Mouse (Mus musculus): ENCODE results near the gene Rcan1.
"Not testable (repeated sequence)": the region's sequence is repeated elsewhere in the genome, so short reads cannot be mapped to it uniquely, and the experiment has no call there.

Gene Rcan1

DNA sequence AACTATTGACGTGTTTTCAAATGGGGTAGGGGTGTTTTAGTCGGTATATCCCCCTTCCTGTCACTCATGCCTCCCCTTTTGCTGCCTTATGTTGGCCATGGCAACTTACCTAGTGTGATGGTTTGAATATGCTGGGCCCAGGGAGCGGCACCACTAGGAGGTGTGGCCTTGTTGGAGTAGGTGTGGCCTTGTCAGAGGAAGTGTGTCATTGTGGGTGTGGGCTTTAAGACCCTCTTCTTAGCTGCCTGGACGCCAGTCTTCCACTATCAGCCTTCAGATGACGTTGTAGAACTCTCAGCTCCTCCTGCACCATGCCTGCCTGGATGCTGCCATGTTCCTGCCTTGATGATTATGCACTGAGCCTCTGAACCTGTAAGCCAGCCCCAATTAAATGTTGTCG lies at the start of gene Rcan1:
Gene Rcan1, minus strand, starts transcription at position 162 of the 400 bp plus-strand sequence.
- DNase-seq: no peak

DNA sequence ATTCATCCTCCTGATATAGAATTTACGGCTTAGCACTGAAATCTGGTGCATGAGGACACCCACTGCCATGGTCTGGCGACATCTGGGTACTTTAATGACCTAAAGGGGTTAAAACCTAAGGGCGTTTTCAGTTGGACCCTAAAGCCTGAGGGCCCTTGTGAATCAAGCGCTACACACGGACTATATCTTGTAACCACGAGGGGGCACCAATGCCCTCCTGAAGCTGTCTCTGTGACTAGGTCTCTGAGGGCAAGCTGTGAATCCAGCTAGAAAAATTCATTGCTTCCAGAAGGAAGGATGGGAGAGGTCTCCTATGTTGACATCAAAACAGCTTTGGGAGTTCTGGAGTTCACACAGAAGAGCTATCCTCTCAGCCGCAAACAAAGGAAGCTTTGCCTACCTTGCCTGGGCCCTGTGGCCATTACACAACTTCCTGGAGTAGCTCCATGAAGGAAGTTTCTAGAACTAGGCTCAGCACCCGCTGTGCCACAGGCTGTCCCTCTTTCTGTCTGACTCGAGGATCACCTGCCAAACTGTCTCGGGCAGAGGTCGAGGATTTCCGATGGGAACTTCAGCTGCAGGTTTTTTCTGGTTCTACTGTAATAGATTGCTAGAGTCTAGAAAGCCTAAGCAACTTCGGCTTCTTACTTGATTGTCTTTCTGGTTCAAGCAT lies 49.3 kb upstream of the Rcan1 start:
- DNase-seq: peak in 1 of 2 experiments; percentile 13

DNA sequence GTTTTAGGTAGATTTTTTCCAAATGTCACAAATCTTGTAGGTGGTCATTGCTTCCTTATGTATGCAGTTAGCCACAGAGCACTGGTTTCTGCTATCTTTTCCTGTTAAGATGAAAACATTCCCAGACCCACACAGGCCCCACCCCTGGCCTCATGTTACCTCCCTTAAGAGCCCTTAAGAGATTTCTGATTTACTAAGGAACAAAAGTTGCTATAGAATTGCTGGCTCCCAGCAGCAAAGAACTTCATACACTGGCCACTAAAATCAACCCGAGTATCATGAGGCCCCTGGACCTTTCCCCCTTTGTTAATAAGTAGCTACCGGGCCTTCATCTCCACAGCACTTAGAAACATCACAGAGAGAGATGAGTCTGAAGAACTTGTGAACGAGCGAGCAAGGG lies 48.1 kb upstream of the Rcan1 start:
- DNase-seq: no peak

DNA sequence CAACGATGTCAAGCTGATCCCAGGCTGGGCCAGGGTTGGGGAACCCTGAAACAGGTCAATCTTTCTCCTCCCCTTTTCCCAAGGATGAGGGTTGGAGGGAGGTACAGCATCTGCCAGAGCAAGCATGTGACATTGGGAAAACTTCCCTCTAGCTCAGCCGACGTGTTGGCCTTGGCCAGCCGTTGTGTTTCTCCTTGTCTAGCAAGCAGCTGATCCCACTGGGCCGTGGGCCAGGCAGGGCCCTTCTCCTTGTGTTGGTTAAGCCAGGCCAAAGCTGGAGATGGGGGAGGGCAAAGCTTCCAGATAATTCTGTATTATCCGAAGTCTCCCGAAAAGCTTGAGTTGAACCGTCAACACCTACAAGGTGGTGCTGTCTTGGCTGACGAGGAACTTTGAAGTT lies 45.5 kb upstream of the Rcan1 start:
- DNase-seq: no peak

DNA sequence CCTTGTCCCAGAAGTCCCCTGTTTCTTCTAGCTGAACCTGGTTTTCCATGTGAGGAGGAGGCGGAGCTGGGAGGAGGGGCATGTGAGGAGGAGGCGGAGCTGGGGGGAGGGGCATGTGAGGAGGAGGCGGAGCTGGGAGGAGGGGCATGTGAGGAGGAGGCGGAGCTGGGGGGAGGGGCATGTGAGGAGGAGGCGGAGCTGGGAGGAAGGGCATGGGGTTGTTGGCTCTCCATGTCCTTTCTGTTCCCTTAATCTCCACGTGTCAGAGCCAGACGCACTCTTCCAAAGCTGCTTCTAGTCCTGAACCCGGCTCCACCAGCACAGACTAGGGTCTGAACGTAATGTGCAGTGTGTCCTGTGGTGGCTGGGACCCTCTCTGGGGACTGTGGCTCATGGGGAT lies 44.2 kb upstream of the Rcan1 start:
- not testable (repeated sequence) for DNase-seq

DNA sequence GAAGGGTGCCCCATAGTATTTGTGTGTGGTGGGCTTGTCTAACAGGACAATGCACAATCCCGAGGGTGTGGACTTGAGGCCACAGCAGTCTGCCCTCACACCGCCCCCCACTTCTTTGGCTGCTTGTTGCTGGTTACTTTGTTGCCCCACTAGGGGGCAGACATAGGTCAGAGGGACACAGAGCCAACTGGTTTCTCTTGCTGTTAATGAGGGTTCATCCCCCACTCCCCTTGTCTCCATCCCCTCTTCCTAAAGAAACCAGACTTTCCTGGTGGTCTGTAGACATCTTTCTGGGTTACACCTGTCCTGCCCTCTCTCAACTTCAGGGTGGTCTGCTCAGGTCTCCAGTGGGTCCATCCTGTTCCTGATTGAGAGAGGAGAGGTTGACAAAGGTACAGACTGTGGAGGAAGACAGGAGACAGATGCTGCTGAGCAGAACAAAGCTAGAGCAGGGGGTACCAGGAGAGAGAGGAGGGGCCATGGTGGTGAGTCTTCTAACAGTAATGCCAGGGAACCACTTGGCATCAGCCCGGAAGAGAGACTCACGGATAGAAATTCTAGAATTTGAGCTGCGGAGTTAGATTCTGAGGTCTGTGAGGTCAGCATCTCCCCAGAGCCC lies 41.2 kb upstream of the Rcan1 start:
- peak in 1 of 2 experiments; percentile 9 for DNase-seq

DNA sequence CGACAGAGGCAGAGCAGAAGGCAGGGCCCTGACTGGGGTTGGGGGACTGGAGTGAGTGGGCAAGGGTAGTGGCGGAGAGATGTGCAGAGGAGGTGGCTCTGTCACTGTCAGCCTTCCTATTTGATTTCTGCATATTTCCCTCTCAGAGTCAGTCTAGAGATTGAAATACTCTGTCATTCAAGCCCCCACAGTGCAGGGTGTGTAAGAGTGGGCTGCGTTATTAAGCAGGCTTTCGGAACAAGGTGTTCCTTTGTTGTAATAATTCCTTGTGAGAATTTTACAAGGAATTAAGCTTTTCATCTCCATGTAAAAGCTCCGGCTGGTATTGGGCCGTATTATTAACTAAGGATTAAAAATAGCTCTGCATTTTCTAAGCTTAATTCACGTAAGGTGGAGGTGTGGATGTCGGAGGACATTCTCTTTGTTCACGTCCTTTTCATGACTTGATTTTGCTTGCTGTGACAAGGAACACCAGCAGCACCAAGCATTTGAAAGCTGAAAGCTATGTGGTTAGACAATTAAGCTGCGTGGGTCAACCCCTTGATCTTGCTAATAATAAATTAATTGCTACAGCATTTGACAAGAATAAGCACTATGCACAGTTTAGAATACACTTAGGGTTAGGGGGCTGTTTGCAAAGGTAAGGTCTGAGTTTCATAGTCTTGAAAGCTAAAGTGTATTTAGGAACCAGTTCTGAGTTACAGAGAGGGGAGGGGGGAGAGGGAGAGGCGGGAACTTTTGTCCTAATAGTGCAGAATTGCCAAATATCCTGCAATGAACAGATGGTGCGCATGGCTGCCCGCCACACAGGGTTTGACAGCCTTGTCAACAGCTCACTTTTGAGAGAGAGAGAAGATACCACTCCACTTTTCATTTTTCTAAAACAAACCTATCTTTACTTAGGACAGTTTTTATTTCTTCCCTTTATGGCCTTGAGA lies 40.4 kb upstream of the Rcan1 start:
- DNase-seq: no peak

DNA sequence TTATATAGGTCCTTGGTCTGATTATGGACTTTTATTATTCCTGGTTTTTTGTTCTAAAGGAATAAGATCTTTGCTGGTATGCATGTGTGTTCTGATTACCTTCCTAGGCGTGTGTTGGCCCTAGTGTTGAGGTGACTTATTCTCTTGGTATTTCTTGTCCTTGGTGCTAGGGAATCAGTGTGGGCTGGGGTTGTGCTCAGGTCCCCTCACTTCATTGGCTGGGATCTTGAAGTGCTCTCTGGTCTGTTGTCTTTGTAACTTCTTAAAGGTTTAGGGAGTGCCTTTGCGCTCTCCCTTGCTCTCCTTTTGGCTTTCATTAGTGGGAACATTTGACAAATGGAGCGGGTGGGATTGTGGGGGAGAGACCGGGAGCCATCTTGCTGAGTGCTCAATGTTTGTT lies 36.9 kb upstream of the Rcan1 start:
- DNase-seq: no peak

DNA sequence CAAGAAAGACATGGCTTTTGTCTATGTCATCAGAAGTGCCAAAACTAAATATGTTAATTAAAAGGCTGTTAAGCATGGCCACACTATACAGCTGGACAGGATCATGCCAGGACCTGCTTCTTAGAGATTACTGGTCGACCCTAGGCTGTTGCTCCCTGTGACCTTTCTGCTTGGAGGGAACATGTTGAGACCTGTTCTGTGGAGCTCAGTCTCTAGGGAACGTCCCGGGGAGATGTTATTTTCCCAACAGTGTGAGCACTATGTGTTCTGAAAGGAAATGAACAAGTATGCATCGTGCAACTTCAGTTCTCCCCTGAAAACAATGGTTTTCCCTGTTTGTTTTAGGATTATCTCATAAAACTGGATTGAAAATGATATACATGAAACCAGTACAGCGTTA lies 32.4 kb upstream of the Rcan1 start:
- DNase-seq: no peak

DNA sequence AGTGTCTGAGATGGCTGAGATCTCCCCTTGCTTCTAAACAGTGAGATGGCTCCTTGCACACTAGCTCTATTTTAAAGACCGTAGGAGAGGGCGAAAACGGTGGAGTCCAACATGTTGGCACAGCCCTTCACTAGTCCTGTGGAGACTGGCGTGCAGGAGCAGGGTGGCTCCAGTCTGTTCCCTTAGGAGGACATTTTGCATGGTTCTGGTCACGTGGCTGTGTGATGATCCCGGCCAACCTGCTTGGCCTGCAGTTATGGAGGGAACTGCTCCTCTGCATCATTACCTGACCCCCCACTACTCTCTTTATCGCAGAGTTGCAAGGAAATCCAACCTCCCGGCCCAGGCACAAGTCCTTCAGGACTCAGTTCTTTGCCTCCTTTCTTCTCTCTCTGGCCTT lies 29.9 kb upstream of the Rcan1 start:
- no peak for DNase-seq

DNA sequence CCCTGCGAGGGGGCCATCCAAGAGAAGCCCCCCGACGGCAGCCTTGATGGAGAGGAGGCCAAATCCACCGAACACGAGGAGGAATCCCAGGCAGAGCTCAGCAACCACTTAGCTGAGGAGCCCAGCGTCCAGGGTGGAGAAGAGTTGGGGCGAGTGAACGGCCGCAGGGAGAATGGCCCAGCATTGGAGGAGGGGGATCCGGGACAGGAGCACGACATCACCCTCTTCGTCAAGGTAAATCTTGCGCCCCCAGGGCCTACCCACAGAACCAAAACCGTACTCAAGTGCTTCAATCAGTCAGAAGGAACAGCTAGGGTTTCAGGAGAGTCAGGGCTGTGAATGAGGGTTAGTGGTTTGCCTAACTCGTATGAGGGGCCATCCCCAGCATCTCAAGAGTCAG lies 28.7 kb upstream of the Rcan1 start:
- no peak for DNase-seq

DNA sequence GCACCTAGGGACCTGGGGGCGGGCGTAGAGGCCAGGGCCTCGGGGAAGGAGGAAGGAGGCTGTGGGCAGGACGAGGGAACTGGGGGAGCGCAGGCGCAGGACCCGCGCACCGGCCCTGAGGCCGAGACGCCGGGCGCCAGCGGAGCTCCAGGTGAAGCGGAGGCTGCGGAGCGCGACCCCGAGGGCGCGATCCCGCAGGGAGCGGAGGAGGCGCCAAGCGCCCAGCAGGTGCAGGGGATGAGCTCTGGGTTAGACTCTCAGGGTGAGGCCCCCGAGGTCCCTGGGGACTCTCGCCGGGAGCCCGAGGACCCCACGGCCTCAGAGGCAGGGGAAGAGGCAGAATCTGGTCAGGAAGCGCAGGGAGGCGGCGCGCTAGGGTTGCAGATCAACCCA lies 27.9 kb upstream of the Rcan1 start:
- DNase-seq: no peak

DNA sequence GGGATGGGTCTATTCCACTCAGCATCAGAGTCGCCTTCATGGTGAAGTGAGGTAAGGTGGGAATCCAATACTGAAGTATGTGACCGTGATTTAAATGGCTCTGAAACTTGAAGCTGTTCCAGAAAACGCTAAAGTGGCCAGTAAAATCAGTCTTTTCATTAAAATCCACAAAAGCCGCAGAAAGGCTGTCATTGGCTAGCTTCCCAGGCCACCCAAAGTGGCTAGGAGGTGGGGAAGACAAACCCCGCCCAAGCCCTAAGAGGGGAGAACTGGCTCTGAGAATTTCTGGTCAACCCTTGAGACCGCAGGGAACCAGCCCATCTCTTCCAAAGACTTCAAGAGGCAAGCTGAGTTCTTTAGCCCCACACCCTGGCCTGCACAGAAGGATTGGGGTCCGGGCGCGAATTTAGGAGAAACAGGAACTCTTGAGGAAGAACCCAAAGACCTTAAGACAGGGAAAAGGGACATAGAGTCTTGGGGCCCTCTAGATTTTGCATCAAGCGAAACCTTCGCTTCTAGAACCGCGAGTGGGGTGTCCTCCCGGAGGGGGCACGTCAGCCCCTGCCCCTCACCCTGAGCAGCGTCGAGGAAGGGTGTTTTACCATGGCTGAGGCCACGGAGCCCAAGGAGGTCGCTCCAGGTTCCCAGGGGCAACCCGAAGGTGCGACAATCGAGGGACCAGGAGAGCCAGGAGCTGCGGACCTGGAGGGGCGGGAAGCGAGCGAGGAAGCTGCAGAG lies 27.4 kb upstream of the Rcan1 start:
- no peak for DNase-seq

DNA sequence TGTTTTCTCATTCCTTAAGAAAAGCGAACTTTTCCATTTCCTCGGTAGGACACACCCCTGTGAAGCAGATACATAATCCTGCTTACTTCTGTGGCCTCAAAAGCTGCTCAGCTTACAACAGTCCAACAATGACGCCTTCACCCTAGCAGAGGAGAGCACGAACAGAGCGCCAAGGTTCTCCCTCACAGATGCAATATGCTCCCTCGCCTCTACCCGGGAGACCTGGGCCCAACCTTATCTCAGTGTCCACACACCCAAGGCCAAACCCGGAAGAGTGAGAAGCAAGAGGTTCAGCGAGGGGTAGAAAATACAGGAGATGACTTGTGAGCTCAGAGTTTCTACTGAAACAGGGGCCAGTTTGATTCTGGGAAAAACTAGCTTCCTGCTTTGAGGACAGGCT lies 18.7 kb upstream of the Rcan1 start:
- no peak for DNase-seq

DNA sequence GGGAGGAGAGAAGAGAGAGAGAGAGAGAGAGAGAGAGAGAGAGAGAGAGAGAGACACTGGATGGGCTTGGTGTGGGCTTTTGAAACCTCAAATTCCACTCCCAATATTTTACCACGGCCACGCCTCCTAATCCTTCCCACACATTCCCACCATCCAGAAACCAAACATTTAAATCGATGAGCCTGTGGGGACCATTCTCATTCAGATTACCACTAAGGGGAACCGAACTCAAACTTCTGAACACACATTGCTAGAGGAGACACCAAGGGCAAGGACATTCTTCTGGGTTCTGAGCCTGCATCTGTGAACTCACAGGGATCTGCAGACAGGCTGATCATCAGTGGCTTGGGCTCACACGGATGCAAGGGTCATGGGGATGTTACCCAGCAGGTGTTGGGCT lies 17.8 kb upstream of the Rcan1 start:
- DNase-seq: no peak

DNA sequence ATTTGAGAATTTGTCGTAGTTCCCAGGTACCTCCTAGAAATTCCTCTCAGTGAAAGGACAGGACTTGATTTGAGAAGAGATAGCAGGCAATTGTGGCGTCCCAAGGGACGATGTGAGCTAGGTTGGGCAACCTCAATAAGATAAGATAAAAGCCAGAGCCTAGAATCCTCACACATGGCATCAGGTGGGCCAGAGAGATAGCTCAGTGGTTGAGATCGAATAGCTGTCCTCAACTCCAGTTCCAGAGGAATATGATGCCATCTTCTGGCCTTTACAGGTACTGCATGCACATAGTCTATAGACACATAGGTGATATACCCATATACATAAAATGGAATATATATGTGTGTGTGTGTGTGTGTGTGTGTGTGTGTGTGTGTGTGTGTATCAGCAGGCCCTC lies 16.8 kb upstream of the Rcan1 start:
- no peak for DNase-seq

DNA sequence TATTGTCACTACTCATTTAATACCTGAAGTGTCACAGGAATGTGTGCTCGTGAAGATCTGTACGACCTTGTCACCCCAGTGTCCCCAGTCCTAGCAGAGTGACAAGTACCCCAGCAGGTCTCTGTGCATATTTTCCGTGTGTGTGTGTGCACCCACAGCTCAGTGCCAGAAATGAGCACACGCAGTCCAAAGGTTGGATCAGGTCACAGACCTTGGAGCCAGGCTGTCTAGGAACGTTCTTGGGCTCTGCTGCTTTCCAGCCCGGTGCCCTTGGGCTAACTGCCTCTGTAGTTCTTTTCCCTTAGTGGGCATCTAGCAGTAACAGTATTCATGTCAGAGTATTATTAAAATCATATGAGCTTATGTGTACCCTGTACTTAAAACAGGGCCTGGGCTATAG lies 16.4 kb upstream of the Rcan1 start:
- DNase-seq: no peak

DNA sequence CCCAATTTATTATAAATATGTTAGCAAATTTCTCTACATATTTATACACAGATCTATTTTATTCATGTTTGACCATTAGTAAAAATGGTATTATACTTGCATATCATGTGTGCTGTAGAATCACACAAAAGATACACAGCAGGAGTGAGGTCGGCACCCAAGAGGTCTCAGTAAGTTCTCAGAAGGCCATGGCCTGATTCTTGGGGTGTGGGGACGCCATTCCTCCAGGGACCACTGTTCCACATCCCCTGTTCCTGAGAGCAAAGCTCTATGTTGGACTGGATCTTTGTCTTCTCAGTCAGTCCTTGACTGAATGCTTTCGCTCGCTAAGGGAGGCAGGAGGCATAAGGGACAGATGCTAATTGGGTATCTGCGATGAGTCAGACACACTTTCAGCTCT lies 14.8 kb upstream of the Rcan1 start, which contains the start of gene Clic6:
Gene Clic6, plus strand, starts transcription at position 301 of the 400 bp plus-strand sequence.
- DNase-seq: no peak

DNA sequence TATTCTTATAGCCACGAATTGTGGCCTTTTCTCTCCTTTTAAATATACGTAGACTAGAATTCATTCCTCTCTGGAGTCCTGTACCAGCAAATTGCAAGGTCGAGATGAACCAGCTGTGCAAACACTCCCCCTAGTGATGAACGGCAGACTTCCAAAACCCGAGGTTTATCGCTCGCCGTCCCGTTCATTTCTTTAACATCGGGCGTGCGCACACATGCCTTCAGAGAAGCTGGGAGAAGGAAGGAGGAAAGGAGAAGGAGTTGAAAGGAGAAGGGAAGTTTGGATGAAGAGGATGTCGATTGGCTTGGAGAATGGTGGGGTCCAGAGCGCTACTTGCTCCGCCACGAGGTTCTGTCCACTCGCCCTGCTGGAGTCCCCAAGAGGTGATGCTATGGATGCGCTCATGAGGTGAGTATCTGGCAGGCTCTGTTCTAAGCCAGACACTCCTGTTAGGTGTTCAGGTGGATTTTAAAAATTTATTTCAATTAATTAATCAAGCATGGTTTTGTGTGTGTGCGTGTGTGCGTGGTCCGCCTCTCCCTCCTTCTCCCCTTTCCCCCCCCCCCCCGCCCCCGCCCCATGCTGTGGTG lies 8.0 kb upstream of the Rcan1 start:
- peak in 1 of 2 experiments; percentile 30 for DNase-seq

DNA sequence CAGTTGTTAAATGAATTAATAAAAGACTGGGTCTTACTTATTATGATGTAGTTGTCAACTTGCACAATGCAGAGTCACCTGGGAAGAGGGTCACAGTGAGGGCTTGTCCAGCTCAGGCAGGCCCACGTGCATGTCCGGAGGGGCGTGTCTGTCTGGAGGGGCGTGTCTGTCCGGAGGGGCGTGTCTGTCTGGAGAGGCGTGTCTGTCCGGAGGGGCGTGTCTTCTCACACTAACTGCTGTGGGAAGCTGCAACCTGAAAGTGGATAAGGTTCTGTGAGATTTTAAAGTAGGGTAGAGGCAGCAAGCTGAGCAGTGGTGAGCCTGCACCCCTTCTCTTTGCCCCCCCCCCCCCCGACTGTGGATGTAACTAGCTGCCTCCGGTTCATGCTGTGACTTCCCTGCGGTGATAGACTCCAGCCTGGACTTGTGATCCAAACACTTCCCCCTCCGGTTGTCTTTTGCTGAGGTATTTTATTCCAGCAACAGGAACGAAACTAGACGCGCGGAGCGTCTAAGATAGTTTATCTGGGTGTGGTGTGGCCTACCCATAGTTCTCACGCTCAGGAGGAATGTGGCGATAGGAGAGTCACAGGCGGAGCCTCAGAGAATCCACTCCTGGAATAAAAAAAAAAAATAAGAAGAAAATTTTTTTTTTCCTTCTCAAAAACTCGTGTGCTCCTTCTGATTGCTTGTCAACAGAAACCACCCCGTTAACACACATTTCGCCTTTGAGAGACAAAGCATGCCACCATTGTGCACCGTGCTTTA lies 4.6 kb upstream of the Rcan1 start:
- no peak for DNase-seq

DNA sequence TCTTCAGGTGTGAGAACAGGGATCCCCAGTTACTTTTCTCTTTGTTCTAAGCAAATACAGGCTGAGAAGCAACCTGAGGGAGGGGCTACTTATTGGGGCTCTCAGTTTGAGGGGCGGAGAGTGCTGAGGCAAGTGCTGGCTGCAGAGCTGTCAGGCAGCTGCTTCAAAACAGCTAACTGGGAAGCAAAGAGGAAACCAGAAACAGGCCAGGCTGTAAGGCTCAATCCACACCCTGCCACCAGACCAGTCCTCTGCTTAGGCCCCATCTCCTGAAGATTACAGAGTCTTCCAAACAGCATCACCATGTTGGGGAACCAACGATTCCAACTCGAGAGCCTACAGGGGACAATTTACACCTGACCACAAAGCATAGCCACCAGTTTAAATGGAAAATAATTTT lies 2.2 kb upstream of the Rcan1 start:
- DNase-seq: no peak

DNA sequence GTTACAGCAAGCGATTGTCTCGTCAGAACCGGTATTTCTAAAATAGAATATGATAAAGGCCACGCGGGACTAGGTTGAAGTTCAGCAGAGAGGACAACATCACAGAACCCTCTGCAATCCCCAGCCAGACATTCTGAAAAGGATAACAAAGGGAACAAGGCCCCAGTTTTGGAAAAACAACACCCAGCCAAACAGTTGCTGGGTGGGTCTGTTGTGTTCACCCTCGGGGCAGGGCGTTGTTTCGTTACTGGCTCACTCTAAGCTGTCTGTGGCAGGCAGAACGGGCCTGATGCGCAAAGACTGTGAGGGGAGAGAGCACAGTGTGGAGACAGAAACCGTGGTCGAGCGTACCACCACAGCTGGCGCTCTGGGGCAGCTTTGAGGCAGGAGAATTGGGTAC lies 2.2 kb downstream of the Rcan1 start:
- no peak for DNase-seq
